Mouse (Mus musculus) heart, postnatal 0 days (tissue): ENCODE measurements around the gene S100a2.

Experiments used
- CTCF ChIP-seq: IDR thresholded peaks from 2 replicates; pipeline ENCODE4 v1.5.1; 2016; ENCODE audit warnings: antibody characterized with exemption, control low read depth, low read depth
- EP300 ChIP-seq: IDR thresholded peaks from 2 replicates; pipeline ENCODE4 v1.6.1; 2016; ENCODE audit warnings: antibody characterized with exemption, low read depth

DNA sequence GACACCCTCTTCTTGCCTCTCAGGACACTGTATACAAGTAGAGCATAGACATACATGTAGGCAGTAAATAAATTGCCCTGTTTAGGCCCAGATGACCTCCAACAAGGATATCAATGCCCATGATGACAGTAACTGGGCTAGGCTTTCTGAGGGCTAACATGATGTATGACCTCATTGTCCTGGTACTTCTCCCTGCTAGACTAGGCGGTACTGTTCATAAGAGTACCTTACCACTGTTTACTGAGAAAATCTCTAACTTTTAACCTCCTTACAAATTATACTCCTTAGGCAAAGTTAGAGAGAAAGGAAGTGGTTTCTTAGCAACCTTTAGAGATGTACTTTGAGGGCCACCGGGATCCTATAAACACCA is 39.6 kb upstream of the S100a2 start:
- TF ChIP-seq CTCF (no peak), EP300 (no peak)
